Mouse (Mus musculus): ENCODE results near the gene Tubgcp6.

Gene Tubgcp6

DNA sequence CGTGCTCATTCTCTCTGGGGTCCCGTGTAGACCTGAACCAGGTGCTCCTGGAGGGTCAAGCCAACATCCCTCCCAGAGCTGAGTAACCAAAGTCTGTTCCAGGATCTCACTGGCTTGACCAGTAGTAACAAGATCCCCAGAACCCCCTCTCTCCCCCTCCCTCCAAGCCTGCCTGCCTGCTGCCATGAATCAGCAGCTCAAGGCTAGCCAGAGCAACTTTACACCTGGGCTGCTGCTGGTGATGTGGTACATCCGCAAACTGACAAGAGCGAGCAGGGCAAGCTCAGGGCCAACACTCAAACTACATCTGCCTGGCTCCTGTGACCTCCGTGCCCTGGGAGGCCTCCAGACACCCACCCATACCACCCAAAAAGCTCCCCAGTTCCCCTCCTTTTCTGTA is 18.5 kb upstream of the Tubgcp6 start:
- no peak for DNase-seq (ENCODE audit: low read depth, low spot score)

GRCm38 (mm10) chr15:89140659-89141252 is 17.8 kb upstream of the Tubgcp6 start, which contains the start of gene Mapk12:
Gene Mapk12 (minus strand): TSS chr15:89140703.
- DNase-seq (ENCODE audit: low read depth, low spot score), result peak; percentile 56

DNA sequence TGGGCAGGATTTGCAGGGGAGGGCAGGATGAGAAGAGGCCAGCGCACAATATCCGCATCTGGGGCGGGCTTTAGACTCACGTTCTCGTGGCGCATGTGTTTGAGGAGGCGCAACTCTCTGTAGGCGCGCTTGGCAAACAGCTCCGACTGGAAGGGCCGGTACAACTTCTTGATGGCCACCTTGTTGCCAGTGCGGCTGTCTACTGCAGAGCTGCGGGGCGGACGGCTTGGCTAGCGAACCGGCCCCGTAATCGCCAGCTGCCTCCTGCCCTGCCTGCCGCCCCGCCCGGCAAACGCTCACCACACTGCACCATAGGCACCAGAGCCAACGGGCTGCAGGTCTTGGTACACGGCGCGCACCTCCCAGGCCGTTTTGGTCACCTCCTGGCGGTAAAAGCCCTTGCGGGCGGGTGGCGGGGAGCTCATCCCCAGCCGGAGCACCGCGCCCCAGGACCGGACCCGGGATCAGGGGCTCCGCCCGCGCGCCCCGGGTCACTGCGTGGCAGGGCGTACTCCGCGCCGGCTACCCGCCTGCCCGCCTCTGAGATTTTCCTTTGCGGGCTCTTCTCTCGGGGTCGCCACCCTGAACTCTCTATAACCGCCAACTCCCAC is 17.2 kb upstream of the Tubgcp6 start:
- DNase-seq (ENCODE audit: low read depth, low spot score), result no peak

DNA sequence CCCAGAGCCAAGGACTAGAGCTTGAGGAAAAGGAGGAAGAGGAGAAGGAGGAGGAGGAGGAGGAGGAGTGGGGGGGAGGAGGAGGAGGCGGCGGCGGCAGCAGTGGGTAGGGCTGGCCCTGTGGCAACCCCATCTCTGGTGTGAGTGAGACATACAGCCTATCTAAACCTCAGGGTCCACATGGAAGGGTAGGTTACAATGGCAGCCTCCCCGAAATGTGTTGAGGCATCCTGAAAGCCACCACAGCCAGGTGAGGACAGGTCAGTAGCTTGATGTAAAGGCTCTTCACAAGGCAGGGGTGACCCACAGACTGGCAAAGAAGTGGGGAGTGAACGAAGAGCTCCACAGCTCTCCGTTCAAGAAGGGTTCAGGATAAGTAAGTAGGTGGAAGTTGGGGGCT is 15.6 kb upstream of the Tubgcp6 start:
- DNase-seq (ENCODE audit: low read depth, low spot score), result no peak

- DNase-seq (ENCODE audit: low read depth, low spot score), result no peak
These were observed 15.1 kb upstream of the Tubgcp6 start for GRCm38 (mm10) chr15:89138046-89138405.

DNA sequence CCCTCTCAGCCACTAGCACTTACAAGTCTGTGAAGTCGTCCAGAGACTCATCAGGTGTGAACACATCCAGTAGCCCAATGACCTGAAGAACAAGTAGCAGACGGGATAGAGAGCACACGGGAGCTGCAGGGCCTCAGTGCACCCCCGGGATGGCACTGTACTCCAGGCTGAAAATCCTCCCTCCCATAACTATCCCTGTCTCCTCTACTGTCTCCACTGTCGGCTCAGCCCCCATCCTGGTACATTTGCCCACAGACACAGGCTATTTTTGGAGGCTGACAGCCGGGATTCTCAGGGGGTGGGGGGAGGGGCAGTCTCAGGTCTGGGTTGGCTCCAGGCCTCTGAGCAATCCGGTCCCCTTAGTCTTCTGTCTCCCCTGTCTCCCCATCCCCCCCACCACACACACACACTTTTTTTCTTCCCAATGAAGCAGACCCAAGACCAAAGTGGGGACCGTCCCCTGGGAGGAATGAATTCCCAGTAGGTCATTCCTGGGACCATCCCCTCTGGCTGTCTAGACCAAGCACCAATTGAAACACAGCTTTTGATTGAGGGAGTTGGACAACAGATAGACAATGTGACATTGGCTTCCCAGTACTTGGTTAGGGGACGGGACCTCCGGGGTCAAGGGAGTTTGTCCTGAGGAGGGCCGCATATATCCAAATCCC is 14.6 kb upstream of the Tubgcp6 start:
- DNase-seq (ENCODE audit: low read depth, low spot score), result no peak

- DNase-seq (ENCODE audit: low read depth, low spot score), result no peak
These were observed 13.7 kb upstream of the Tubgcp6 start for GRCm38 (mm10) chr15:89136461-89137155.

GRCm38 (mm10) chr15:89131316-89131715 is 8.4 kb upstream of the Tubgcp6 start:
- DNase-seq (ENCODE audit: low read depth, low spot score), result no peak

GRCm38 (mm10) chr15:89130245-89130644 is 7.3 kb upstream of the Tubgcp6 start:
- DNase-seq (ENCODE audit: low read depth, low spot score), result no peak

- DNase-seq (ENCODE audit: low read depth, low spot score), result no peak
These were observed 5.8 kb upstream of the Tubgcp6 start, which contains the start of gene Hdac10 for GRCm38 (mm10) chr15:89128382-89129350. Gene Hdac10 (minus strand): TSS chr15:89128700.

DNA sequence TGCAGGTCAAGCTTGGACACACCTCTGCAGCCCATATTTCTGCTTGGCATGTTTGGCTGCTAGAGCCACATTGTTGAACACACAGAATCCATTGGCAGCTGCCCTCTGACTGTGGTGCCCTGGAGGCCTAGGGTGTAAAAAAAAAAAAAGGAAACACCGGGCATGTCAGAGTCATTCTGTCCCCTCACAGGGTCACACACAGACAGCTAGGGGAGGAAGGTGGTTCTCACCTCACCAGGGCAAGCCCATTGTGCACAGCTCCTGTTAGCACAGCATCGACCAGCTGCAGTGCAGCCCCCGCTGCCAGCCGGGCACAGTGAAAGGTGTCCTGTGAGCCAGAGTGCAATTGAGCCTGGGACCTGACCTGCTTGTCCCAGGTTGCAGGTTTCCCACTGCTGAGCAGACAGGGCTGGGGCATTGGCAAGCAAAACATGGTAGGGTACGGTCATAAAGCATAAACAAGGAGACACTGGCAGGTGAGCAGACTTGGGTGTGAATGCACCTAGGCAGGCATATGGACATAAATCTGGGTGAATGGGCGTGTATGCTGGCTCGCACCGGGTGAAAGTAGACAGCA is 4.5 kb upstream of the Tubgcp6 start:
- no peak for DNase-seq (ENCODE audit: low read depth, low spot score)

GRCm38 (mm10) chr15:89126622-89127021 is 3.7 kb upstream of the Tubgcp6 start:
- no peak for DNase-seq (ENCODE audit: low read depth, low spot score)

DNA sequence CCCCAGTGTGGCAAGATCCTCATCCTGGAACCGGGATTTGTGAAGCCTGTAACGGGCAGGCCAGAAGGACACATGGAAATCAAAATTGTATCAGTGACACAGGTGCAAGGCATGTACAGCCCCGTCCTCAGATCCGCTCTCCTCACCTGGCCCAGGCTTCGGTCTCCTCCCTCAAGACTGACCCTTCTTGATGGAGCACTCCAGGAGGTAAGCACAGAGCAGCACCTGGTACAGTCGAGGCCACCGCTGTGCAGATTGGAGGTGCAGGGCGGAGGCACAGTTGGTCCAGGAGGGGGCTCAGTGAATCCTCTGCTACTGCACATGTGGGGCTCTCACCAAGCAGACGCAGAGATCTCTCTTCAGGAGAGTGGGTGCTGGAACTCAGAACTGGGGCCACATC is 2.4 kb upstream of the Tubgcp6 start:
- no peak for DNase-seq (ENCODE audit: low read depth, low spot score)

DNA sequence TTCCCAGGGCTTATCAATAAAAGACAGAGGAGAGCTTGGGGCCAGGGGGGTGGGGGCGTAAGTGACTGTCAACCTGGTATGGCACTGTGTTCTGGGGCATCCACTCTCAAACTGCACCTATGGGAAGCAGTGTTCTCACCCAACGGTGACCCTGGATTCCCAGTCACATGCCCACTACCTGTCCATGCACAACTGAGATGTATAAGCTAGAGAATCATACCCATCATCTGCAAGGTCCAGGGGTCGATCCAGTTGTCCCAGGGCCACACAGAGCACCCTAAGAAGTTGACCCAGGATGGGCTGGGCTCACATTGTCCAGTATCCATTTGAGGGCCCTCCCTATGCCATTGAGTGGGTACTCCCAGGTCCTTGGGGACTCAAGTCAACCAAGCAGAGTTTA is 1.4 kb upstream of the Tubgcp6 start:
- no peak for DNase-seq (ENCODE audit: low read depth, low spot score)

DNA sequence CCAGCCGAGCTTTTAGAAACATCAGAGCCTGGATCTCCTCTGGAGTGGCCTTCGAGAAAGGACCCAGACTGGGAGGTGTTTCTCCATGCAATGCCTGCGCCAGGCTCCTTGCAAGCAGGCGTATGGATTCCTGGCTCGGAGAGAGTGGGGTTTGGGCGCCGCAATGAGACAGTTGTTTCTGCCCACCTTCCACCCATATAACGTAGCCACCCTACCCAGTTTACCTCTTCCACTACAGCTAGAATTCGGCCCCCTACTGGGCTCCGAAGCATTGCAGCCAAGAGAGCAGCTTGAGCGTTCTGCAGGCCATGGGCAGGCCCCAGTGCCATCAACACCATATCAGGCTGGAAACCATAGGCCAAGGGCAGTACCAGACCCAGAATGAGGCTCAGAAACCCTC is 683 bp upstream of the Tubgcp6 start:
- no peak for DNase-seq (ENCODE audit: low read depth, low spot score)

GRCm38 (mm10) chr15:89118007-89118406 is 4.9 kb downstream of the Tubgcp6 start:
- no peak for DNase-seq (ENCODE audit: low read depth, low spot score)

DNA sequence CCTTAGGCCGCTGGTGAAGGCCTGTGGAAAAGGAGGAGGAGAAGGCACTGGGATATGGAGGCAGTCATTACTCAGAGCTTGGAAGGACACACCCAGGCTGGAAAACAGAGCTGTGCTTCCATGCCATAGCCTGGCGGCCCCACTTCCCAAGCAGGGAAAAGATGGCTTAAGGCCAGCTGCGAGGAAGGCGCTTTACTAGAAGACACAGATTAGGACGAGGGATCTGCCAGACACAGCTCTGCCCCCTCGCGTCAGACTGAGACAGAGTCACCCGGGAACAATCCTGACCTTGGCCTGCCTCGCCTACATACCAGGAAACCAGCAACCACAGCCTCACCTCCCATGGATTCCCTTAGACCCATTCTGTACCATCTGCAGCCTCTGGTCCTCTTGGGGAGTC is 12.8 kb downstream of the Tubgcp6 start:
- no peak for DNase-seq (ENCODE audit: low read depth, low spot score)

GRCm38 (mm10) chr15:89106976-89107375 is 15.9 kb downstream of the Tubgcp6 start:
- DNase-seq (ENCODE audit: low read depth, low spot score), result no peak

DNA sequence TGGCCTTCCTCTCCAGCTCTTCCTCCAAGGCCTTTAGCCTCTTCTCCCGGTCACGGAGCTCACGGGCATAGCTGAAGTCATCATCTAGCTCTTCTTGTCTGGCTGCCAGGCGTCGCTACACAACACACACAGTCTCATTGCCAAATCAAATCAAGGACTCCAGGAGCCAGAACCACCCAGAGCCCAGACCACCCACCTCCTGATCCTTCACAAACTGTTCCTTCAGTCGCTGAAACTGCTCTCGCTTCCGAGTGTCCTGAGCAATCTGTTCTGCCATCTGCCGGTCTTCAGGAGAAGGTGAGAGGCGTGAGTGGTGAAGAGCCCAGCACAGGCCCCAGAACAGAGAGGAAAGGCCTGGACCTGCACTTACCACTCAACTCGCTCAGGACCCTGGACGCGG is 16.8 kb downstream of the Tubgcp6 start:
- no peak for DNase-seq (ENCODE audit: low read depth, low spot score)

GRCm38 (mm10) chr15:89104425-89104824 is 18.5 kb downstream of the Tubgcp6 start:
- no peak for DNase-seq (ENCODE audit: low read depth, low spot score)

DNA sequence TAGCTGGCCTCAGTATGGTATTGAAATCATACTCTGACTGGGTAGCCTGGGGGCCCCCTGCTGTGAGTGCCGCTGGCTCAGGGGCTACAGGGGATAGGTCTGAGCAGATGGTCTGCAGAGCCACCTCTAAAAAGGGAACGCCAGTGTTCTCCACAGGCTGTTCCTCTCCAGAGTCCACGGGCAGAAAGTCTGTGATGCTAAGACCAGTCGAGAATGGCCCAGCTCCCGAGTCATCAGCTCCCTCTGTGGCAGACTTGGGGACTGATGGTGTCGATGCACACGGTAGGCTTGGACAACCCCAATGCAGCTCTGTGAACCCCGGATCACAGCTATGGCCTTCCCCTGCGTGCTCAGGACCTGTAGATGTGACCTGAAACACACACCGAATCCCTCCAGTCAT is 19.0 kb downstream of the Tubgcp6 start:
- no peak for DNase-seq (ENCODE audit: low read depth, low spot score)
